Mouse (Mus musculus) megakaryocyte, embryonic 14.5 days (primary cell): ENCODE data around the gene Csrp1.

Source experiments
- FLI1 ChIP-seq: IDR thresholded peaks from 2 replicates; pipeline ENCODE4 v1.6.1; 2012; ENCODE audit warnings: low read length, inconsistent platforms, mixed read lengths
- GATA1 ChIP-seq: IDR thresholded peaks from 3 replicates; pipeline ENCODE4 v1.6.1; 2012; ENCODE audit warnings: mixed read lengths, low read length, inconsistent platforms, borderline replicate concordance

GRCm38 (mm10) chr1:135771573-135771970 is 51.7 kb downstream of the Csrp1 start:
- no peak for TF ChIP-seq GATA1
- no peak for TF ChIP-seq FLI1
